Mouse (Mus musculus) adrenal gland (tissue): ENCODE results near the gene Mgat4a.

Experiments
- intact Hi-C: fragments of 180-260 bp; cut with DNase I; formaldehyde crosslinking; loops from one replicate; pipeline ENCODE4 v1.15.1; 2025

Gene Mgat4a

DNA sequence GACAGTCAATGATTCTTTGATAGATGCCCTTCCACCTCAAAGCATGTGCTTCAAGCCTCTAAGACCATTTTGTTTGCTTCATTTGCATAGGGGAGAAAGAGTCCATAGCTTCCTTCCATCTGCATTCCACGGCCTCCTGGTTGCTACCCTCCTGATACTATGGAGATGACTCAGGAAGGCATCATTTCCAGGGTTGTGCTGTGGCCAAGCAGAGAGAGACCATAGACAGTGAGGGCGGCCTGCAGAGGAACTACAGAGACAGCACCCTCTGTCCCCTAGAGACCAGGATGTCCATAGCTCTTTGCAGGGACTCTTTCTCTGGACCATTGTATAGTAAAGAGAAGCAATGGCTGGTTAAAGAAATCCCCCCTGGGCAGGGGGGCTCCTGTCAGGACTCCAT lies 135.7 kb downstream of the Mgat4a start:
- intact Hi-C loops: no loop called here

DNA sequence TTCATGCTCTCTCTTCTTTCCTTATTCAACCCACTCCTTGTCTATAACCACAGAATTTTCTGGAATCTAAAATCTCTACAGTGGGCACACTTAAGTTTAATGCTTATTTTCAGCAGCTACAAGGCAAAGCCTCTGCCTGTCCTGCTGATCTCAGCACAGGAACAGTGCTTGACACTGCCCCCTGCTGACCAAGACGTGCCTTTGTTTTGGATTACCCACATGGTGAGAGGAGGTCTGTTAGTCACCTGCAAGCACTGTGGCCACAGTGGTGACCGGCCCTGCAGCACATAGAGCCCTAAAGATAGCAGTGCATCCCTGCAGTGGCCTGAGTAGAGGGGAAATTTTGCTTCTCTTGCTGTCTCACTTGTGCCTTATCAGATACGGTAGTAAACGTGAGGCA lies 139.1 kb downstream of the Mgat4a start:
- intact Hi-C loops: loop anchor here (1.0 kb wide), 1 partner anchor 129 kb away; no protein-coding TSS in a partner anchor

DNA sequence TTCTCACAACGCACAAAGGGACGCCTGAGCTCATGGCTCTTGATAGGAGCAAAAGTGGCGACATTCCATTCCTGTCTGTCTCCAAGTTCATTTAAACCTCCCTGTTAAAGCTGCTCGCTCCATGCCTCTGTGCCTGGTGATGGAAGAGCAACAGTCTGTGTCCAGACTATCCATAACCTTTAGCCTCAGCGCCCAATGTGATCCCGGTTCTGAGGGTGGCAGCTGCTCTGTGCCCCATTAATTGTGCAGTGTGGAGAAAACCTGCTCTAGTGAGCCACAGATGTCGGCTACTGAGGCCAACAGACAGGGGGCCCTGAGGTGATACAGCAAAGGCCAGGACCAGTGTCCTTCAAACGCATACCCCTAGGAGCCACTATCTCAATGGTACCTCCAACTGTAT lies 141.1 kb downstream of the Mgat4a start:
- intact Hi-C loops: no loop called here

DNA sequence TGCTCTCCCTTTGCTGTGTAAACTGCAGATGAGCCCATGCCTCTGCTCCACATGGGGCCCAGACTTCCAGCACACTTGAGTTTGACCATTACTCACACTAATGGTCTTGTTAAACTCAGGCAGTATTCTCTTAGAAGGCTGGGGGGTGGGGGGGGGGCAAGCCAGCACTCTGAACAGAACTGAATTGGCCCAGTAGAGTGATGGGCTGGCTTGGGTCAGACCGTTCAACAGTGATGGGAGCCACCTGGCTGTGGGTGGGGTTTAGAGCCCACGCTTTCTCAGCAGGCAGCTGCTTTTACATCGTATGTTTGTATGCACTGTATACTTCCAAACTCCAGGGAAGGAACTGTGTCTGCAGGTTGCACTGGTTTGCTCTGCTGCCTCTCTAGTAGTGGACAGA lies 141.9 kb downstream of the Mgat4a start:
- intact Hi-C loops: no loop called here

DNA sequence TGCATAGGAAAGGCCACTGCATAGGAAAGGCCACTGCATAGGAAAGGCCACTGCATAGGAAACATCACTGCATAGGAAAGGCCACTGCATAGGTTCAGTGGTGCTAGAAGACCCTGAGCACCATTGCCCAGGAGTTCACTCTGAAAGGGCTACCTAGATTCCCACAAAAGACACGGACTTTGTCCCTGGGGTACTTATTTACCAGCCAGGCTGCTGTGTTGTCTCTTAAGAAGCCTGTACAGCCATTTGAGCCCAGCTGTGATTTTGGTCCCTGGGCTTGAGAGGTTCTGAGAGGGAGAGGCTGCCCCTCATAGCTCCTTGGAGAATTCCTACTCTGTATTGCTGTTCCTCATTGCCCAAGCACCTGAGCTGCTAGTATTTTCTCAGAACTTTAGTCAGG lies 144.3 kb downstream of the Mgat4a start:
- intact Hi-C loops: no loop called here

DNA sequence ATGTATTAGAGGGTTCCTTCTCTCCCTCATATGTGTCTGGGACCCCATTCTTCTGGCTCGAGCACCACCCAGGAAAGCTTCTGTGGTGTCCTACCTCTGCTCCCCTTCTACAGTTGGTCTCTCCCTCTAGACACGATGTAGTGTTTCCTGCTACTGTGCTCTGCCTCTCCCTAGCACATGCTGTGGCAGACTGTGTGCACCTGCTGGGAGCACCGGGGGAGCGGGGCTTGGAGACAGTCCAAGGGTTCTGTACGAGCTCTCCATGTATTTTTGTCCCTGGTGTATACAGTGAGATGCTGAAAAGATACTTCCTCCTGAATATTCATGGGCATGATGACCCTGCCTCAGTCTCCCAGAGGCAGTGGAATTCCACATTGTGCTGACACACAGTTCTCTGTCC lies 147.6 kb downstream of the Mgat4a start:
- intact Hi-C loops: no loop called here
